Mouse (Mus musculus) liver, embryonic 12.5 days (tissue): ENCODE data around the gene Kalrn. TPM values are rescaled to one million over a fixed set of nuclear protein-coding genes. Genes with fewer than 3 reads are reported as not detected.

ENCODE experiments used
- ATAC-seq: fragments of 200-750 bp; cut with Nextera tagmentation; 2 replicates; pipeline ENCODE4 v1.8.0; 2017; ENCODE audit warnings: moderate number of reproducible peaks, mild to moderate bottlenecking, moderate library complexity
- H3K27ac ChIP-seq: fragments of 300-500 bp; sonication (generic); 2 replicates; pipeline ENCODE4 v1.5.1; 2016; ENCODE audit warnings: mild to moderate bottlenecking
- H3K27me3 ChIP-seq: fragments of 300-500 bp; sonication (generic); replicated peaks from 2 replicates; pipeline ENCODE4 v1.6.1; 2016; ENCODE audit warnings: mild to moderate bottlenecking, moderate library complexity
- H3K36me3 ChIP-seq: fragments of 300-500 bp; sonication (generic); 2 replicates; pipeline ENCODE4 v1.6.1; 2016; ENCODE audit warnings: mild to moderate bottlenecking, moderate library complexity
- H3K4me1 ChIP-seq: fragments of 300-500 bp; sonication (generic); 2 replicates; pipeline ENCODE4 v1.6.1; 2016
- H3K4me2 ChIP-seq: fragments of 300-500 bp; sonication (generic); 2 replicates; pipeline ENCODE4 v1.6.1; 2016; ENCODE audit warnings: mild to moderate bottlenecking, moderate library complexity
- H3K4me3 ChIP-seq: fragments of 300-500 bp; sonication (generic); 2 replicates; pipeline ENCODE4 v1.5.1; 2016; ENCODE audit warnings: mild to moderate bottlenecking, moderate library complexity
- H3K9ac ChIP-seq: fragments of 300-500 bp; sonication (generic); 2 replicates; pipeline ENCODE4 v1.6.1; 2016; ENCODE audit warnings: mild to moderate bottlenecking, moderate library complexity
- H3K9me3 ChIP-seq: fragments of 300-500 bp; sonication (generic); replicated peaks from 2 replicates; pipeline ENCODE4 v1.6.1; 2016; ENCODE audit warnings: mild to moderate bottlenecking, moderate library complexity
- WGBS: fragments of 180-500 bp; shearing (Covaris S2); methylation state at CpG from one replicate; pipeline ENCODE4 v1.1.7; 2016; ENCODE audit not compliant: insufficient replicate concordance; 5-methylcytosine and 5-hydroxymethylcytosine counted together
- polyA plus RNA-seq: library from polyadenylated mRNA; unstranded; fragments of >200 nt; fragmentation: Nextera tagmentation; extraction: Ambion mirVana; gene quantifications from 2 replicates; pipeline ENCODE4 v1.2.1, GENCODE M21; 2016

Kalrn gene
- polyA plus RNA-seq, 1 experiment from 2014 or later = 18.6 TPM

DNA sequence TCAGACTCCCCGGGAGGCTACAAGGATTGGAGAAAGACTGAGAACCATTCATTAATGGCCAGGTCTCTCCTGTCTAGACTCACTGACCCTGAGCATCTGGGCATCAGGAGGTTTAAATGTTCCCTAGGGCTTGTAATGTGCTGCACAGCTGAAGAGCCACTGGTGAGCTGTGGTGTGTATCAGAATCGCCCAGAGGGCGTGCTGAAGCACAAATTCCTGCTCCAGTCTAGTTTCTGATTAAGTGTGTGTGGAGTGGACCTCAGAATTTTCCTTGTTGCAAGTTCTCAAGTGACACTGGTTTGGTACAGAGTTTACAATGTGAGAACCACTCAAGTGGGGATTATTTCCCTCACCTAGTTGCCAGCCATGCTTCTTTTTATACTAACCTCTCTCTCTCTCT lies 473.5 kb downstream of the Kalrn start:
- no peaks in the 10 kb centered on the region for H3K9me3 ChIP-seq
- WGBS = 77% methylated on average over 3 of the region's 3 CpGs
- H3K9ac ChIP-seq = no peak overlapping the region
- no peak for ATAC-seq
- peaks cover 37% of the 10 kb centered on the region for H3K27me3 ChIP-seq
- H3K36me3 ChIP-seq = no peaks in the 10 kb centered on the region
- H3K4me2 ChIP-seq = no peak overlapping the region
- no peak overlapping the region for H3K27ac ChIP-seq
- H3K4me3 ChIP-seq = no peak overlapping the region
- H3K4me1 ChIP-seq = peaks cover 17% of the 10 kb centered on the region

DNA sequence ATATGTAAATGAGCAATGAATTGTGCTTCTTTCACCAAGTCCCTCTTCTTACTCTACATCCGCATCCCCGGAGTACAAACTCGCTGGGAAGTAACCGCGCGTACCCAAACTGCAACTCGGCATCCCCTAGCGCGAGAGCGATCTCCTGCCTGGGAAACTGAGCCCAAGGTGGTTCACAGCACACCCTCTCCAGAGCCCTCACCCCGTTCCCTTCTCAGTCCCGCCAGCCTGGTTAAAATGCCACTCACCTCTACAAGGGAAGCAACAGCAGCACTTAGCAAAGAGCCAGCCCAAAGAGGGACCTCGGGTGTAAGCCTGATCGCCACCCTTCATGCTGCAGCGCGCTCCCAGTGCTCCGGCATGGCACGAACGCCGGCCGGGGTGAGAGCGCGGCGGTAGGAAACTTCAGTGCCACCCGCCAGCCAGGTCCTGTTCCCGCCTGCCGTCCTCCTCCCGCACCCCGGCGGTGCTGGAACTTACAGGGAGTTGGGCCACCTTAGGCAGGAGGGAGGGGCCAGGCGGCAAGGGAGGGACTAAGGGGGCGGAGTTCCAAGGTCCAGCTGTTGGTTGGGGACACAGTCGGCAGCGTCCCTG lies 477.7 kb downstream of the Kalrn start:
- peak overlapping the region; percentile 37; the same call in 1 of the 2 replicates for H3K27ac ChIP-seq
- peaks cover 59% of the 10 kb centered on the region for H3K27me3 ChIP-seq
- H3K4me1 ChIP-seq = peaks cover 30% of the 10 kb centered on the region
- peak overlapping the region; percentile 64 for H3K4me3 ChIP-seq
- H3K9ac ChIP-seq = peak overlapping the region; percentile 68
- H3K4me2 ChIP-seq = peak overlapping the region; percentile 82
- H3K9me3 ChIP-seq = no peaks in the 10 kb centered on the region
- peak; percentile 89 for ATAC-seq
- under 1% methylated on average over 34 of the region's 34 CpGs for WGBS
- no peaks in the 10 kb centered on the region for H3K36me3 ChIP-seq

DNA sequence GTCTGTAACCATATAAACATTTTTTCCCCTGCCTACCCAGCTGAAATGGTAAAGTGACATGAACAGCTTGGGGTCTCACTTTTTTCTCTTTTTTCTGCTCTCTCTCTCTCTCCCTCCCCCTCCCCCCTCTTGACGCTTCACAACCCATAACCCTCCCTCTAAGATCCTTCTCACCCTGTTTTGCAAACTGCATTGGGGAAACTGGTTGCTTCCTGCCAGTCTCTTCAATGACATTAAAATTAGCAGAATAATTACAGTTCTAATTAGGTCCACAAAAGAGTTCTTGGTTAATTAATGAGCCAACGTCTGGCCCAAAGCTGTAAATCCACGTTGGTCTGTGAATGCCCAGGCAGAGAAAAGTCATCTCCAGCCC lies 478.3 kb downstream of the Kalrn start:
- no peak overlapping the region for H3K27ac ChIP-seq
- peaks cover 58% of the 10 kb centered on the region for H3K27me3 ChIP-seq
- WGBS = 2% methylated on average over 3 of the region's 3 CpGs
- ATAC-seq = no peak
- peak overlapping the region; percentile 68 for H3K9ac ChIP-seq
- H3K4me2 ChIP-seq = peak overlapping the region; percentile 82
- H3K36me3 ChIP-seq = no peaks in the 10 kb centered on the region
- H3K9me3 ChIP-seq = no peaks in the 10 kb centered on the region
- peak overlapping the region; percentile 64 for H3K4me3 ChIP-seq
- peaks cover 35% of the 10 kb centered on the region for H3K4me1 ChIP-seq

DNA sequence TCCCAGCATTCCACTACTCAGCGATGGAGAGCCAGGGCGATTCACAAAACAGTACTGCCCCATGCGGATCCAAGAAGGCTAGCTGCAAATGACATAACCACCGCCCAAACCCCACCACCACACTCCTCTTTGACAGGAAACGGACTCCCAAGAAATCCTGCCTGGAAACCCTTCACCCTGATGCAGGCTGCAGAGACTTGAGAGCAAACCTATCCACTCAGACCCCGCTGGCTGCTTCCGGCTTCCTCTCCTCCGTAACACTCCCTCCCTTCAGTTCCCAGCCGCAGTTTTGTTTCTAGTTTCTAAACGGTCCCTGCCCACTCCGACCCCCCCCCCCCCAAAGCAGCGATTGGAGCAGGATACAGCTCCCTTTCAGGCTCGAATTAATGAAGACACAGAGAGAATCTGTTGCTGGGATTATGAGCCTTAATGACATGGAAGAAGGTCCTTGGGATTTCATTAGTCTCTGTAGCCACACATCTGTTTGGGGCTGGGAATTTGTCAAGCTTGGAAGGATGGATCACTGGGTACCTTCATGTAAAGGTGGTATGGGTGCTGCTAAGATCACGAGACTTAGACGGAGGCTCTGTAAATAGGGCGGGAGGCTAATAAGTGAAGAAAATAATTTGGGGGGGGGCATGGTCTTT lies 478.8 kb downstream of the Kalrn start:
- Histone ChIP-seq H3K27me3 (peaks cover 54% of the 10 kb centered on the region), H3K9me3 (no peaks in the 10 kb centered on the region), H3K9ac (peak overlapping the region; percentile 68), H3K4me3 (peak overlapping the region; percentile 64), H3K4me2 (peak overlapping the region; percentile 82), H3K36me3 (no peaks in the 10 kb centered on the region), H3K27ac (no peak overlapping the region), H3K4me1 (peaks cover 40% of the 10 kb centered on the region)
- ATAC-seq = 0 out of 2 replicates have a peak, but pooled peaks have one; percentile 20
- under 1% methylated on average over 16 of the region's 16 CpGs for WGBS

DNA sequence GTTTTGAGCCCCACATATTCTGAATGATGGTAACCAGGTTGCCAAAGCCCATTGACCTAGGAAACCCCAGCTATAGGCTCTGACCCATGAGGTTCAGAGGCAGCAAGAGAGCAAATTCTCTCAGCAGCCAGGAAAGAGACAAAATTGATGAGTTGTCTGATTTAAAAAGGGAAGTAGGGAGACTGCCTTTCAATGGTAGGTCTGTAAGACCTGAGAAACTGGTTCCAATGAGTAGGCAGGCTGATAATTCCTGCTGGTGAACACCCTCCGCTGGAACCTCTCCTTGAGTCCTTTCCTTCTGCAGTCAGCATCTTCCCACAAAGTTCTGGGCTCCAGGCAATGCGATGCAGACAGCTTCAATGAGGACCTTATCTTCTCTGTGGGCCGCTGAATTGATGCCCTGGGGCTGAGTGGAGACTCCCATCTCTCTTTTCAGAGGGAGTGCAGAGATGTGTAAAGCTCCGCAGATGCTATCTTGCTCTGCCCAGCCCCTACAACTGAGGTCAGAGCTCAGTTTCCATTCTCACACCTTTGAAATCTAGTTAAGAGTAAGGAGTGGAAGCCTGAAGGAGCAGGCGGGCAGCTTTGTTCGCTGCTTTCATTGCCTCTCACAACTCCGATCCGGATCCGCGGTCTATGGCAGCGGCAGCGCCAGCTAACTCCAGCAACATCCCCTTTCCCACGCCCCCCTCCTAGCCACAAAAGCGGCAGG lies 479.4 kb downstream of the Kalrn start:
- Histone ChIP-seq H3K27me3 (peaks cover 54% of the 10 kb centered on the region), H3K36me3 (no peaks in the 10 kb centered on the region), H3K27ac (no peak overlapping the region), H3K4me3 (peak overlapping the region; percentile 64), H3K9me3 (no peaks in the 10 kb centered on the region), H3K9ac (peak overlapping the region; percentile 68), H3K4me2 (peak overlapping the region; percentile 82), H3K4me1 (peaks cover 46% of the 10 kb centered on the region)
- ATAC-seq = 0 out of 2 replicates have a peak, but pooled peaks have one; percentile 16
- 3% methylated on average over 14 of the region's 14 CpGs for WGBS

DNA sequence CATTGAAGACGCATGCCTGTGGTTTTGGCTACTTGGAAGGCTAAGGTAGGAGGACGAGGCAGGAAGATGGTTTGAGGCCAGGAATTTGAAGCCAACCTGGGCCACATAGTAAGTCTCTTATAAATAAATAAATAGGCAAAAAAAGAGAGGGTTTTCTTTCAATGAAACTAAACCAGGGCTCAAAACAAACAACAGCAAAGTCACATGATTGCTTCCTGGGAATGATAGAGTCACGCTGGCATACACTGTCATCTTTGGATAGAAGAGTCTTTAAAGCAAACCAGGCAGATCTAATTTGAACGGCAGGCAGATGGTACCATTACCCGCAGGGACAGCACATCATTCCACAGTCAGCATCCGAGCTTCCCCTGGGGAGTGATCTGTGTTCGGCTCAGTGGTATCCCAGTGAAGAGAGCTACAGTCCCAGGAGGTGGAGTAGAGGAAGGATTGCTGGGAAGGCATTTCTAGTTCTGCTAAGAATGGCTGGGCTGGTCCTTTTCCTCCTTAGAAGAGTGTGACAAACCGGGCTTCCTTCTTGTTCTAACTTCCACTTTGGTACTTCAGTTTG lies 483.7 kb downstream of the Kalrn start:
- H3K9me3 ChIP-seq = no peaks in the 10 kb centered on the region
- no peak for ATAC-seq
- H3K4me2 ChIP-seq = no peak overlapping the region
- no peaks in the 10 kb centered on the region for H3K36me3 ChIP-seq
- H3K27me3 ChIP-seq = peaks cover 33% of the 10 kb centered on the region
- no peak overlapping the region for H3K27ac ChIP-seq
- WGBS = 45% methylated on average over 8 of the region's 8 CpGs
- H3K4me1 ChIP-seq = peaks cover 47% of the 10 kb centered on the region
- H3K9ac ChIP-seq = no peak overlapping the region
- H3K4me3 ChIP-seq = no peak overlapping the region

DNA sequence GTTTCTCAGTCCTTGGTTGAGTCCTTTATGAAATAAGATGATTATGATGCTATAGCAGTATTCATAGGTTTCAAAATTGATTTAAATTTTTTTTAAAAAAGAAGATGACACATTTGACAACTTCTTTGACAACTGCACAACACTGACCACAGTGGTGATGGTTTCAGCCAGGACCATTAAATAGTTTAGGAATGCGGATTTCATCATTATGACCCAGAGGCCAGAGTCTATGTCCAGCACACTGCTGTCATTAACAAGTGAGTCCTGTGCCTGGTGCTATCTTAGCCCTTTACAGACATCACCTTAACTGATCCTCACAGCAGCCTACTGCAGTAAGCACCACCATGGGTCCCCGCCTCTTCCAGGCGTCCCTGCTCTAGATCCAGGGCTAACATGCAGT lies 484.3 kb downstream of the Kalrn start:
- ATAC-seq = no peak
- peaks cover 41% of the 10 kb centered on the region for H3K4me1 ChIP-seq
- no peak overlapping the region for H3K9ac ChIP-seq
- H3K27ac ChIP-seq = no peak overlapping the region
- peaks cover 27% of the 10 kb centered on the region for H3K27me3 ChIP-seq
- 69% methylated on average over 3 of the region's 3 CpGs for WGBS
- no peak overlapping the region for H3K4me2 ChIP-seq
- H3K9me3 ChIP-seq = no peaks in the 10 kb centered on the region
- H3K4me3 ChIP-seq = no peak overlapping the region
- no peaks in the 10 kb centered on the region for H3K36me3 ChIP-seq

DNA sequence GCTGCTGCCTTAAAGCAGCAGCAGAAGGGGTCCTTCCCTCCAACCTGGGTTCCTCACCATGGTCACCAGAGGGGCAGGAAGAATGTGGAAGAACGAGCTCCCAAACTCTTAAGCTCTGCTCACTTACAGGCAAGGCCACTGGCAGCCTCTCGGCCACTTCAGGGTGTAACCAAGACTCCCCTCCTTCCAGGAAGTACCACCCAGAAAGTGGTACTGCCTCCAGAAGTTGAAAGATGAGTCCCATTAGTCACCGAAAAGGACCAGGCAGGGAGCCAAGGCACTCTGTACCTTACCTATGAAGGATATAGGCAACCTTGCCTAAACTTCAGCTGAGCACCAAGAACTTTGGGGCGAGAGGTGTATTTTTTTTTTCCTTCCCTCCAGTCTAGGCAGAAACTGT lies 485.0 kb downstream of the Kalrn start:
- peaks cover 20% of the 10 kb centered on the region for H3K27me3 ChIP-seq
- no peak overlapping the region for H3K27ac ChIP-seq
- H3K36me3 ChIP-seq = no peaks in the 10 kb centered on the region
- no peak overlapping the region for H3K4me3 ChIP-seq
- H3K9me3 ChIP-seq = no peaks in the 10 kb centered on the region
- WGBS = 40% methylated on average over 4 of the region's 4 CpGs
- H3K4me2 ChIP-seq = no peak overlapping the region
- no peak overlapping the region for H3K9ac ChIP-seq
- ATAC-seq = no peak
- H3K4me1 ChIP-seq = peaks cover 41% of the 10 kb centered on the region

DNA sequence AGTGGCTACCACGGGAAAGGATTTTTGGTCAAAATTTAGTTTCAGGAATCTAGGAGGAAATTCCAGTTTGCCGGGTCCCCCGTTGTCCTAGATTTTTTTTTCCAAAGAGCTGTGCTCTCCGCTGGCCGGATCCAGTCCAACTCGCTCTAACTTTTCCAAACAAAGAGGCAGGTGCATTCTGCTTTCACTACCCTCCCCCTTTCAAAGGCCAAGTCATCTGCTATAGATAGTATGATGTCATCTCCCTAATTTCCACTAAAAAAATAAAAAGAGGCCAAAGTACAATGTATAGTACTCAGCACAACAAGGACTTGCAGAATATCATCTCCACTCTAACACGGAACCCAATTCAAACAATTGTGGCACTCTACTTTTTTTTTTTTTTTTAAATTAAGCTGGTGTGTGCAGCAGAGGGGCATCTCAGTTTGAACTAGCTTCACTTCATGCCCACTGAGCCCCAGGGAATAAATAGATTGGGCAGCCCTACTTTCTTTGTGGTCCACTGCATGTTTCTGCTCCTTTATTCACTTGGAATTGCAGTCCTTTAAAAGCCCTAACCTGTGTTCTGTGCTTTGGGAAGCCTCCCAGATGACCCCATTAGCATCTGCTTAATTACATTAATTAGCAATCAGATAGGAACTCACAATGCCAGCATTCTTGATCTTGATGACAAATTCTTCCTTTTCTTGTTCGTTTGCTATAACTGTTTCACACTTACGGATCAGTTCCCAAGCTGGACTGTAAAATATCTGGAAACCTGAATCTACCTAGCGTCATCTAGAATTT lies 489.0 kb downstream of the Kalrn start:
- peaks cover 4% of the 10 kb centered on the region for H3K27me3 ChIP-seq
- no peak overlapping the region for H3K4me2 ChIP-seq
- H3K9me3 ChIP-seq = no peaks in the 10 kb centered on the region
- no peak overlapping the region for H3K4me3 ChIP-seq
- WGBS = 74% methylated on average over 10 of the region's 10 CpGs
- H3K9ac ChIP-seq = no peak overlapping the region
- no peak overlapping the region for H3K27ac ChIP-seq
- peaks cover 57% of the 10 kb centered on the region for H3K4me1 ChIP-seq
- no peaks in the 10 kb centered on the region for H3K36me3 ChIP-seq
- no peak for ATAC-seq

DNA sequence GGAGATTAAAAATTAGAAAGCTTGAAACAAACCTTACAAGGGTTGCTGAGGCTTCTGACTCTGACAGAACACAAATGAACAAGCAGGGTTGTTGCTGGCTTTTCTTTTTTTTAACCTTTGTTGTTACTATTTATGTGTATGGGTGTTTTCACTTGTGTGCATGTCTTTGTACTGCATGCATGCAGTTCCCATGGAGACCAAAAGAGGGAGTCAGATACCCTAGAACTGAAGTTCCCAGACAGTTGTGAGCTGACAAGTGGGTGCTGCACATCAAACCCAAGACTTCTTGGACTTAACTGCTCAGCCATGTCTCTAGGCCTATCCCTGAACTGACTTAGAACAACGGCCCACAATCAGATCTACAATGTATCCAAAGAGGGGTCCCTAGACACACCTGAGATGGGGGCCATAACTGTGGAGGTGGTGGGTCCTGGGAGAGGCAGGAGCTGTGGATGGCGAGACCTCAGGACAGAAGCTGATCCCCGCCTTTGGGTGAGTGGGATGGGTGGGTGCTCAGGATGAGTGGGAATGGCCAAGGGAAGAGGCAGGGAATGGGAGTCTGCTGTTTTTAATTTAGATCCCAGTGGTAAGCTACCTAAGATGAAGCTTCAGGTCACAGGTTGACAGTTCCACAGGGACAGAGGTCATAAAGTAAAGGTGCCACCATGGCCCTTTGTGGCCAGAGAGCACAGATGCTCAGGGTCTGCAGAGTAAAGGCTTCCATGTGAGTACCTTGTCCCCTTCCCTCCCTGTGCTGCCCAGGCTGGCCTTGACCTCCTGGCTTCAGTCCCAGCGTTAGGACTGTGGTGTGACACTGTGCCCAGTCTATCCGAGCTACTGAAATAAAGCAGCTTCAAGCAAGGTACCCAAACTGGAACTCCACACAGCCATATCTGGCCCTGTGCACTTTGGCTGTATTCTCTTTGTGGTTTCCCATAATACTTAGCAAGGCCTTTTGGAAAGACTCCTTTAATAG lies 490.6 kb downstream of the Kalrn start:
- H3K9me3 ChIP-seq = no peaks in the 10 kb centered on the region
- H3K4me3 ChIP-seq = no peak overlapping the region
- WGBS = 60% methylated on average over 5 of the region's 5 CpGs

More for the DNA sequence above, 490.6 kb downstream of the Kalrn start:
- Histone ChIP-seq H3K36me3 (no peaks in the 10 kb centered on the region), H3K4me1 (peaks cover 61% of the 10 kb centered on the region), H3K27ac (0 out of 2 replicates have a peak overlapping the region, but pooled peaks have one; percentile 52), H3K27me3 (peaks cover 3% of the 10 kb centered on the region; the same call in 1 of the 2 replicates), H3K9ac (no peak overlapping the region), H3K4me2 (no peak overlapping the region)
- no peak for ATAC-seq
